Mouse (Mus musculus): Measurements from ENCODE around the gene Nup107.
"Not testable (repeated sequence)": the region's sequence is repeated elsewhere in the genome, so short reads cannot be mapped to it uniquely, and the experiment has no call there.

Nup107 gene

DNA sequence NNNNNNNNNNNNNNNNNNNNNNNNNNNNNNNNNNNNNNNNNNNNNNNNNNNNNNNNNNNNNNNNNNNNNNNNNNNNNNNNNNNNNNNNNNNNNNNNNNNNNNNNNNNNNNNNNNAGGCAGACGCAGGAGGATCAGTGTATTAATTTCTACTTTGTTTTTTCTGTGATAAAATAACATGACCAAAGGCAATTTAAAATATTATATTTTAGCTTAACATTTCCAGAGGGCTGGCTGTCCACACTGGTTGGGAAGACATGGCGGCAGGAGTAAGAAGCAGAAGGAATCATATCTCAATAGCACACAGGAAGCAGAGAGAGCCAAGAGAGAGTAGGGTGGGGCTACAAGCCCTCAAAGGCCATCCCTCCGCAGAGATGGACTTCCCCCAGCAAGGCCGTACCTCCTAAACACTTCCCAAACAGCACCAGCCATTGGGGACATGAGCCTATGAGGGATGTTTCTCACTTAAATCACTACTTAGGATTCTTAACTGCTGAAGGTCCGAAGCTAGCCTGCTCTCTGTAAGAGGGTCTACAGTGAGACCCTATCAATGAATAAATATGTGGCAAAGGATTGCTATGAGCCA is 68.3 kb downstream of the Nup107 start:
- no peak for DNase-seq (ENCODE audit: low read depth, low spot score)

GRCm38 (mm10) chr10:117718161-117719119 is 74.1 kb downstream of the Nup107 start:
- no peak for DNase-seq (ENCODE audit: low read depth, low spot score)

DNA sequence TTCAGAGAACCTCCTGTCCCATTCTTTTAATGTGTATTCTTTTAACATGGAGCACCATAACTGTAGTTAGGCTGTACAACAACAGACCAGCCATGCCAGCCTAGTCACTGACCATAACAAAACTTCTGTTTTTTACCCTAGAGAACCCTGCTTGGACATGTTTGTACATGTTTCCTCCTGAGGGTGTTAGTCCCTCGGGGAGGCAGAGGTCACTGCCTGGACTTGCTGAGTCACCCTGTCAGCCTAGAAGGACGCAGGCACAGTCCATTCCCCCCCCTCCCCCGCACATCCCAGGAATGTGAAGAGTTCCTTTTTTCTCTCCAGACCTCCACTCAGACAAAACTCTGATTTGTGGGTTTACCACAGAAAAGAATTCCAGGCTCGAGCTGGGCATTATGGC is 74.9 kb downstream of the Nup107 start:
- peak; percentile 55 for DNase-seq (ENCODE audit: low read depth, low spot score)

GRCm38 (mm10) chr10:117716686-117717085 is 75.8 kb downstream of the Nup107 start:
- no peak for DNase-seq (ENCODE audit: low read depth, low spot score)

GRCm38 (mm10) chr10:117715654-117716053 is 76.9 kb downstream of the Nup107 start:
- not testable (repeated sequence) for DNase-seq (ENCODE audit: low read depth, low spot score)

- no peak for DNase-seq (ENCODE audit: low read depth, low spot score)
Observed at GRCm38 (mm10) chr10:117714928-117715500, 77.5 kb downstream of the Nup107 start.

- no peak for DNase-seq (ENCODE audit: low read depth, low spot score)
Observed at GRCm38 (mm10) chr10:117714048-117714545, 78.4 kb downstream of the Nup107 start.

- DNase-seq (ENCODE audit: low read depth, low spot score) = no peak
Observed at GRCm38 (mm10) chr10:117713466-117713865, 79.0 kb downstream of the Nup107 start.

GRCm38 (mm10) chr10:117712871-117713270 is 79.6 kb downstream of the Nup107 start:
- no peak for DNase-seq (ENCODE audit: low read depth, low spot score)

- no peak for DNase-seq (ENCODE audit: low read depth, low spot score)
Observed at GRCm38 (mm10) chr10:117712191-117712754, 80.2 kb downstream of the Nup107 start.

- no peak for DNase-seq (ENCODE audit: low read depth, low spot score)
Observed at GRCm38 (mm10) chr10:117711408-117711807, 81.1 kb downstream of the Nup107 start.

GRCm38 (mm10) chr10:117710604-117711141 is 81.8 kb downstream of the Nup107 start, which contains the start of gene Mdm2:
Gene Mdm2, minus strand, starts transcription at chr10:117710758.
- DNase-seq (ENCODE audit: low read depth, low spot score) = peak; percentile 97

DNA sequence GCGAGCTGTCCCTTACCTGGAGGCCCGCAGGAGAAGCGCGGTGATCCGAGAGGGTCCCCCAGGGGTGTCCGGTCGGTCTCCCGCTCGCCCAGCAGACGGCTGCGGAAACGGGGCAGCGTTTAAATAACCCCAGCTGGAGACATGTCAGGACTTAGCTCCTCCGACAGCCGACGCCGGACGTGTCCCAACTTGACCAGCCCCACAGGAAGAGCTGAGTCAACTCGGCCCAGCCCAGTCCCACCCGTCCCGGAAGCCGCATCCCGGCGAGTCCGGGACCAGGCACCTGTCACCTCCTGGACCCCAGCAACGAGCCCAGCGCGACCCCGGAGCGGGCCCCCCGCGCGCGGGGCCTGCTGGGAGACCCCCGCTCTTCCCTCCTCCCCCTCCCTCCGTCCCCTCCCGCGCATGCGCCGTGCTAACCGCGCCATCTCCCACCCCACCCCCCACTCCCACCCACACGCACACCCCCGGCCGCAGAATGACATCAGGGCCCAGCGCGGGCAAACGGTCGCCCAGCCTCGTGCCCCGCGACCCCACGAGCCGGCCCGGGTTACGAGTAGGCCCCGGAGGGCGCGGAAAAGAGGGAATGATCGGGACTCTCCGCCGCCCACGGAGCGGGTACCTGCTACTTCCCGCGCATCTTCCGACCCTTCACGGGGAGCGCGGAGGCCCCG is 82.4 kb downstream of the Nup107 start:
- peak; percentile 93 for DNase-seq (ENCODE audit: low read depth, low spot score)

DNA sequence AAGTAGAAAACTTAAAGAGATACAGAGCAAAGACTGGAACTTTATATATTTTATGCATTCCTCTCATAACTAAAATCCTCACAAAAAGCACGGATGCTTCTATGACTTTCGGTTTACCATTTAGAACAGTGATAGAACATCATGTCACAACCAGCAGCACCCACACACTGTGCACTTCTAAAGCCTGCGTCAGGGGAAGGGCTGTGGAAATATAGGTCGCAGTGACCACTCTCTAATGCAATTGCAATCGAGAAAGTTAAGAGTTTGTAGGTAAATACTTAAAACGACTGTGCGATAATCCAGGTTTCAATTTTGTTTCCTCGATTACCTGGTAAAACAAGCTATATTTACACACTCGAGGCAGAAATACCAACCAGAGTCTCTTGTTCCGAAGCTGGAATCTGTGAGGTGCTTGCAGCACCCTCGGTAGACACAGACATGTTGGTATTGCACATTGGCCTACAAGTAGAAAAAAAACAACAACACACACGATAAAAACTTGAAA is 83.1 kb downstream of the Nup107 start:
- no peak for DNase-seq (ENCODE audit: low read depth, low spot score)

GRCm38 (mm10) chr10:117708856-117709255 is 83.6 kb downstream of the Nup107 start:
- no peak for DNase-seq (ENCODE audit: low read depth, low spot score)

DNA sequence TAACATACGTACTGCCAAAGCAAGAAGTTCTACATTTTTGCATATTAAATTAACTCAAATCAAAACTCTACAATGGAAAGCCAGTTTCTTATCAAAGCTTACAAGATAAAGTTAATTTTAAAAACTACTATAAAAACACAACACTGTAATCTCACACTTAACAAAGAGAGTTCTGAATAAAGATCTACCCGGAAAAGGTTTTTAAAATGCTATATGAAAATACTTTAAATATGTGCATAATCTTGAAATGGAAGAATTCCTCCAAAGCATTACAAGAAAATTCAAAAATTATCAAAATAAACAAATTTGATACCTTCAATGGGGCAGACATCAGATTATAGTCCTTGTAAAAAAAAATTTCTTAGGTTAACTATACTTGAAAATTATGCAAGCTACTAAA is 84.1 kb downstream of the Nup107 start:
- DNase-seq (ENCODE audit: low read depth, low spot score) = no peak

- no peak for DNase-seq (ENCODE audit: low read depth, low spot score)
Observed at GRCm38 (mm10) chr10:117707114-117707838, 85.2 kb downstream of the Nup107 start.

DNA sequence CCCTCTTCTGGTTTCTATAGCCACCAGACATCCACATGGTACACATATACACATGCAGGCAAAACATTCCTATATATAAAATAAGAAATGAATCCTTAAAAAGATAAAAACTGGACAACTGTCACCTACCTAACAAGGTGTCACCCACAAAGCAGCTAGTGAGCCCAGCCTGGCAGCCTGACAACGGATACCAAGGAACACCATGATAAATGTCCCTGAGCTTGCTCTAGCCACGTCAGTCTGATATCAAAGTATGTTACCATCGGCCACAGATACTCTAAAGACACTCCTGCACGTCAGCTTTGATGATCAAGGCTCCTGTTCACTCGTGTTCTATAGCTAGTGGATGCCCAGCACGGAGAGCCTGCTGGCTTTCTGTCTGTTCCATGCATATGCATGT is 86.1 kb downstream of the Nup107 start:
- no peak for DNase-seq (ENCODE audit: low read depth, low spot score)

GRCm38 (mm10) chr10:117705806-117706205 is 86.7 kb downstream of the Nup107 start:
- no peak for DNase-seq (ENCODE audit: low read depth, low spot score)

- no peak for DNase-seq (ENCODE audit: low read depth, low spot score)
Observed at GRCm38 (mm10) chr10:117704964-117705335, 87.6 kb downstream of the Nup107 start.

All from ZHBTc4 (cell line).